Mouse (Mus musculus) CH12.LX (cell line): Measurements from ENCODE around the gene Plxna2. TPM values are rescaled to one million over a fixed set of nuclear protein-coding genes. Genes with fewer than 3 reads are reported as not detected.
A peak's percentile ranks its signal among the peaks of the same experiment; 100 is the strongest.

Experiments
- DNase-seq: peaks from one replicate; pipeline ENCODE4 v3.0.0-alpha.2; 2013; ENCODE audit errors: extremely low read depth
- H3K27ac ChIP-seq: 2 replicates; pipeline ENCODE4 v1.5.1; 2012; ENCODE audit warnings: low read depth, mild to moderate bottlenecking, control low read depth, moderate library complexity; ENCODE audit not compliant: insufficient read depth
- H3K27me3 ChIP-seq: replicated peaks from 2 replicates; pipeline ENCODE3; 2012; ENCODE audit warnings: inconsistent platforms
- H3K36me3 ChIP-seq, 2 experiments: replicated peaks in 1 of 2; 2 replicates each; pipeline versions ENCODE3 to v1.6.1; 2012; ENCODE audit warnings: inconsistent platforms in 1 of 2, low read length in 1 of 2, mild to moderate bottlenecking in 1 of 2, mixed read lengths in 1 of 2, moderate library complexity in 1 of 2; ENCODE audit not compliant: control insufficient read depth in 1 of 2, insufficient read depth in 1 of 2
- H3K4me1 ChIP-seq, 2 experiments: 2 replicates each; pipeline ENCODE4 v1.6.1; 2012; ENCODE audit warnings: inconsistent platforms in 1 of 2, moderate library complexity in 1 of 2; ENCODE audit not compliant: insufficient read depth in 2 of 2, control insufficient read depth in 1 of 2
- H3K4me2 ChIP-seq: 2 replicates; pipeline ENCODE4 v1.6.1; 2012; ENCODE audit warnings: low read depth, mild to moderate bottlenecking, control low read depth; ENCODE audit not compliant: poor library complexity, insufficient read depth, severe bottlenecking
- H3K4me3 ChIP-seq, 3 experiments: fragments of 150-350 bp in 1 of 3; sonication (generic) in 1 of 3; replicated peaks in 1 of 3; 2 replicates each; pipeline versions ENCODE3 to v1.5.1; 2011 to 2012; ENCODE audit warnings: low read depth in 2 of 3, low read length in 2 of 3, mild to moderate bottlenecking in 2 of 3, moderate library complexity in 2 of 3, control low read depth in 1 of 3, improper control_type of control experiment in 1 of 3, inconsistent platforms in 1 of 3, mixed read lengths in 1 of 3; ENCODE audit not compliant: poor library complexity in 1 of 3
- H3K79me2 ChIP-seq: replicated peaks from 2 replicates; pipeline ENCODE4 v1.6.1; 2012; ENCODE audit warnings: mild to moderate bottlenecking, moderate library complexity; ENCODE audit not compliant: control insufficient read depth, poor library complexity, insufficient read depth, severe bottlenecking; ENCODE audit errors: extremely low read depth
- H3K9ac ChIP-seq: 2 replicates; pipeline ENCODE4 v1.6.1; 2012; ENCODE audit warnings: low read depth, mild to moderate bottlenecking, control low read depth, moderate library complexity; ENCODE audit not compliant: insufficient read depth
- H3K9me3 ChIP-seq: replicated peaks from 2 replicates; pipeline ENCODE3; 2012; ENCODE audit warnings: low read length, inconsistent platforms, mixed read lengths
- CHD2 ChIP-seq: IDR thresholded peaks from 2 replicates; pipeline ENCODE4 v1.6.1; 2011; ENCODE audit warnings: low read length, improper control_type of control experiment
- CTCF ChIP-seq, 2 experiments: IDR thresholded peaks in 1 of 2; conservative IDR thresholded peaks in 1 of 2; 2 replicates each; pipeline ENCODE4 v1.5.1; 2011 to 2012; ENCODE audit warnings: low read depth in 2 of 2, low read length in 2 of 2, improper control_type of control experiment in 1 of 2, inconsistent platforms in 1 of 2, mild to moderate bottlenecking in 1 of 2, moderate library complexity in 1 of 2
- GABPA ChIP-seq: IDR thresholded peaks from 2 replicates; pipeline ENCODE4 v1.6.1; 2012; ENCODE audit warnings: low read depth, low read length, improper control_type of control experiment, inconsistent platforms; ENCODE audit not compliant: insufficient replicate concordance
- HCFC1 ChIP-seq: IDR thresholded peaks from 2 replicates; pipeline ENCODE4 v1.6.1; 2012; ENCODE audit warnings: low read depth, mild to moderate bottlenecking, inconsistent platforms, low read length, improper control_type of control experiment
- IRF4 ChIP-seq: IDR thresholded peaks from 2 replicates; pipeline ENCODE4 v1.6.1; 2014; ENCODE audit warnings: low read depth, mild to moderate bottlenecking, inconsistent platforms, low read length, improper control_type of control experiment
- JUN ChIP-seq: IDR thresholded peaks from 2 replicates; pipeline ENCODE4 v1.6.1; 2011; ENCODE audit warnings: low read depth, mild to moderate bottlenecking, low read length, improper control_type of control experiment, moderate library complexity; ENCODE audit not compliant: insufficient read depth
- JUND ChIP-seq: conservative IDR thresholded peaks from 2 replicates; pipeline ENCODE4 v1.6.1; 2011; ENCODE audit warnings: low read depth, low read length, improper control_type of control experiment
- MAX ChIP-seq: IDR thresholded peaks from 2 replicates; pipeline ENCODE4 v1.6.1; 2011; ENCODE audit warnings: low read length, improper control_type of control experiment
- MAZ ChIP-seq: IDR thresholded peaks from 2 replicates; pipeline ENCODE4 v1.6.1; 2012; ENCODE audit warnings: low read depth, mild to moderate bottlenecking, inconsistent platforms, low read length, improper control_type of control experiment, moderate library complexity
- MEF2A ChIP-seq: IDR thresholded peaks from 2 replicates; pipeline ENCODE4 v1.6.1; 2014; ENCODE audit warnings: low read depth, mild to moderate bottlenecking, inconsistent platforms, low read length, improper control_type of control experiment, borderline replicate concordance
- NELFE ChIP-seq: IDR thresholded peaks from 2 replicates; pipeline ENCODE4 v1.6.1; 2011; ENCODE audit warnings: low read depth, low read length, improper control_type of control experiment
- NRF1 ChIP-seq: IDR thresholded peaks from 2 replicates; pipeline ENCODE4 v1.6.1; 2014; ENCODE audit warnings: low read depth, mild to moderate bottlenecking, inconsistent platforms, low read length, improper control_type of control experiment, moderate library complexity
- PAX5 ChIP-seq: IDR thresholded peaks from 2 replicates; pipeline ENCODE4 v1.6.1; 2012; ENCODE audit warnings: low read length, inconsistent platforms, mixed read lengths
- POLR2AphosphoS2 ChIP-seq: IDR thresholded peaks from 2 replicates; pipeline ENCODE4 v1.6.1; 2011; ENCODE audit warnings: low read depth, low read length, improper control_type of control experiment
- SIN3A ChIP-seq: IDR thresholded peaks from 2 replicates; pipeline ENCODE4 v1.6.1; 2012; ENCODE audit warnings: low read length, improper control_type of control experiment, inconsistent platforms
- TBP ChIP-seq: conservative IDR thresholded peaks from 2 replicates; pipeline ENCODE4 v1.6.1; 2011; ENCODE audit warnings: low read depth, low read length, improper control_type of control experiment
- UBTF ChIP-seq: IDR thresholded peaks from 2 replicates; pipeline ENCODE4 v1.6.1; 2012; ENCODE audit warnings: low read depth, mild to moderate bottlenecking, inconsistent platforms, low read length, improper control_type of control experiment, moderate library complexity
- USF2 ChIP-seq: conservative IDR thresholded peaks from 2 replicates; pipeline ENCODE4 v1.6.1; 2011; ENCODE audit warnings: low read depth, low read length, improper control_type of control experiment
- ZMIZ1 ChIP-seq: IDR thresholded peaks from 2 replicates; pipeline ENCODE4 v1.6.1; 2012; ENCODE audit warnings: low read depth, mild to moderate bottlenecking, inconsistent platforms, low read length, improper control_type of control experiment
- ZNF384 ChIP-seq: IDR thresholded peaks from 2 replicates; pipeline ENCODE4 v1.6.1; 2012; ENCODE audit warnings: low read depth, low read length, improper control_type of control experiment, inconsistent platforms
- dilution Hi-C: fragments of 300-500 bp; cut with MboI; formaldehyde crosslinking; loops from 2 replicates; pipeline ENCODE4 v1.14.3; 2020; ENCODE audit warnings: low sequenced_read_pairs; ENCODE audit not compliant: extremely low pct_unique_long_range_greater_than_20kb, extremely low pct_ligation_motif_present
- in situ Hi-C: fragments of 300-500 bp; cut with MboI; formaldehyde crosslinking; loops from 3 replicates; pipeline ENCODE4 v1.14.3; 2019; ENCODE audit warnings: low sequenced_read_pairs, low pct_ligation_motif_present, low pct_unique_long_range_greater_than_20kb, mixed read lengths
- polyA plus RNA-seq: library from polyadenylated mRNA; unstranded; fragments of >175 nt; gene quantifications from 2 replicates; pipeline ENCODE4 v1.2.1, GENCODE M21; 2012; ENCODE audit warnings: low read depth; ENCODE audit not compliant: insufficient read length
- total RNA-seq, 2 experiments: library from RNA; depleted of rRNA; stranded (reverse); fragments of 300-350 nt in 1 of 2; fragments of >200 nt in 1 of 2; gene quantifications; 2 replicates each; pipeline ENCODE4 v1.2.3; 2012 to 2014

Gene Plxna2
- total and polyA plus RNA-seq, 3 experiments, result 0.04 to 0.05 (median 0.04) TPM

DNA sequence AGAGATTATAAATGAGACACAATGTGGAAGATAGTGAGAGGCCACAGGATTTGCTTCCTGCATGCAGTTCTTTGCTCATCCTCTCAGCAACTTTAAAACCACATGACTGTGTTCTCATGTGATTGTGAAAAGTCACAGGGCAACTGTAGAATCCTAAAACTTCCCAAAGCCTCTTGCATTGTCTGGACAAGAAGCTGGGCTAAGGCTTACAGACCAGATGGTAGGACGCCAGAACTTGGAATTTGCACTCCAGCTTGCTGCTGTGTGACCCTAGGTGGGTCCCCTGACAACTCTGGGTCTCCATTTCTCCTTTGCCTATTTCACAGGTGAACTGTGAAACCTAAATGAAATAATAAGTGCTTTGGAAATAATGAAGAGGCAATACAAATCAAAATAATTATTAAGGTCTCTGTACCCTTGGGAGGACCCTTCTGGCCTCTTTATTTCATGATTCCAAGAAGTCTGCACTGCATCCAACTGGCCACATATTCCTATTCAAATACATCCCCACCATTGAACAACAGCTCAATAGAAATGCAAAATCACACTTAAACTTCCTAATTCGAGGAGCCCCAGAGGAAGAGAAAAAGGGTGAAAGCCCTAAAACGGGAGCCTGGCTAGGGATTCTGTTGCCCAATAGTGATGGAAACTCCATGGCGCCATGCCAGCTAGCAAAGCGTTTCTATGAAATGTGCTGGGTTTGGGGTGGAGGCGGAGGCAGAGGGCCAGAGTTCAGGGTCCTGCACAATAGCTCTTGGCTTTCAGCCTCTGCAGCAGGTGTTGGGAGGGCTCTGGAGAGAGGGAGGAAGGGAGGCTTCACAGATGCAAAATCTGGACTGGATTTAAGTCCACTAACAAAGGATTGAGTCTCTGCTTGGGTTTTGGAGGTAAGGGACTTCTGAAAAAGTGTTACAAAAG is 128.6 kb downstream of the Plxna2 start:
- Histone ChIP-seq H3K9ac (no peak overlapping the region), H3K4me3 (no peak overlapping the region), H3K27ac (no peak overlapping the region), H3K79me2 (no peaks in the 10 kb centered on the region), H3K4me2 (no peak overlapping the region), H3K9me3 (no peaks in the 10 kb centered on the region), H3K4me1 (peaks cover 2 to 20% of the 10 kb centered on the region in 2 experiments; a peak in 3 of 4 replicates), H3K27me3 (no peaks in the 10 kb centered on the region), H3K36me3 (no peaks in the 10 kb centered on the region)
- no peak for TF ChIP-seq ZMIZ1
- TF ChIP-seq MEF2A, result no peak
- TF ChIP-seq NELFE, result no peak
- TF ChIP-seq HCFC1, result no peak
- no peak for TF ChIP-seq MAZ
- no peak for TF ChIP-seq PAX5
- no peak for TF ChIP-seq JUN
- TF ChIP-seq POLR2AphosphoS2, result no peak
- dilution Hi-C loops, result no loop called here
- DNase-seq, result peak; percentile 20
- in situ Hi-C loops, result no loop called here

DNA sequence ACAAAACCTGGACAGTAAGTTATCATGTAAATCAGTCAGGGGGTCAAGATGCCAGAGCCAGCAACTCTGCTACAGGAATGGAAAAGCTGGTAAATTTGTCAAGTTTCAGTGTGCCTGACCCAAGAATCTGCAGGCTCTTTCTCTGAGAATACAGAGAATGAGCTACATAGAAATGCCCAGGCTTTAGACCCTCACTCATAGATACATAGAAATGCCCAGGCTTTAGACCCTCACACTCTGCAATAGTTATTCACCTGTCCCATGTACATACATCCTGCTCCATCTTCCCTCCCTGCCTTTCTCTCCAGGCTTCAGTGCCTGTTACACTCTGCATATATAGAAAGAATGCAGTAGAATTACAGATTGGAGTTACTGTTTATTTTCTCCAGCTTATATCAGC is 129.2 kb downstream of the Plxna2 start:
- Histone ChIP-seq H3K4me2 (no peak overlapping the region), H3K9me3 (no peaks in the 10 kb centered on the region), H3K27me3 (no peaks in the 10 kb centered on the region), H3K36me3 (no peaks in the 10 kb centered on the region), H3K79me2 (no peaks in the 10 kb centered on the region), H3K4me1 (peaks cover 2 to 20% of the 10 kb centered on the region in 2 experiments; a peak in 3 of 4 replicates), H3K9ac (no peak overlapping the region), H3K4me3 (no peak overlapping the region), H3K27ac (no peak overlapping the region)
- DNase-seq, result no peak
- dilution Hi-C loops, result no loop called here
- in situ Hi-C loops, result no loop called here
- TF ChIP-seq POLR2AphosphoS2 (no peak), UBTF (no peak), PAX5 (no peak), HCFC1 (no peak), CHD2 (no peak), IRF4 (no peak), USF2 (no peak), ZNF384 (no peak), SIN3A (no peak), GABPA (no peak), NRF1 (no peak), JUND (no peak), MEF2A (no peak), MAX (no peak), TBP (no peak), CTCF (conservative IDR thresholded peaks at IDR 0.05 in 1 of 2, IDR thresholded peaks at IDR 0.05 in 1 of 2; ENCODE audit: low read depth in 2 of 2, low read length in 2 of 2) (no peak)
